Mouse (Mus musculus) c-Kit-positive CD71-negative TER-119-negative erythroid progenitor cells, embryonic 14.5 days (primary cell): ENCODE data around the gene A1cf.
A peak's percentile ranks its signal among the peaks of the same experiment; 100 is the strongest.

Experiments used
- DNase-seq: peaks from one replicate; pipeline ENCODE4 v3.0.0-alpha.2; 2013; ENCODE audit warnings: low read depth

A1cf gene

GRCm38 (mm10) chr19:31953799-31954198 is 85.2 kb downstream of the A1cf start:
- no peak for DNase-seq

- DNase-seq, result no peak
These were observed 85.7 kb downstream of the A1cf start for GRCm38 (mm10) chr19:31954267-31954666.

GRCm38 (mm10) chr19:31954696-31955095 is 86.1 kb downstream of the A1cf start:
- no peak for DNase-seq

GRCm38 (mm10) chr19:31956359-31956758 is 87.8 kb downstream of the A1cf start:
- DNase-seq, result no peak

- no peak for DNase-seq
These were observed 91.9 kb downstream of the A1cf start for GRCm38 (mm10) chr19:31960434-31960833.

GRCm38 (mm10) chr19:31963147-31963546 is 94.6 kb downstream of the A1cf start:
- no peak for DNase-seq

GRCm38 (mm10) chr19:31967933-31968532 is 99.5 kb downstream of the A1cf start:
- no peak for DNase-seq

- no peak for DNase-seq
These were observed 102.8 kb downstream of the A1cf start for GRCm38 (mm10) chr19:31971405-31971804.

GRCm38 (mm10) chr19:31971998-31972397 is 103.4 kb downstream of the A1cf start:
- DNase-seq, result peak; percentile 92

GRCm38 (mm10) chr19:31975882-31976281 is 107.3 kb downstream of the A1cf start:
- DNase-seq, result no peak

GRCm38 (mm10) chr19:31991057-31991456 is 122.5 kb downstream of the A1cf start:
- no peak for DNase-seq

GRCm38 (mm10) chr19:31996916-31997315 is 128.4 kb downstream of the A1cf start:
- DNase-seq, result no peak
